Mouse (Mus musculus) myocyte (in vitro differentiated cells): ENCODE results near the gene D7Ertd443e.

Experiments used
- CEBPB ChIP-seq: IDR thresholded peaks from 2 replicates; pipeline ENCODE4 v1.6.1; 2011; ENCODE audit warnings: mild to moderate bottlenecking, moderate library complexity; ENCODE audit not compliant: poor library complexity, insufficient read depth, severe bottlenecking
- E2F4 ChIP-seq: IDR thresholded peaks from one replicate; pipeline ENCODE4 v1.6.1; 2011; ENCODE audit warnings: mild to moderate bottlenecking, control low read depth, moderate library complexity; ENCODE audit not compliant: insufficient read depth
- MYOD1 ChIP-seq, 3 experiments: IDR thresholded peaks; one replicate each; pipeline ENCODE4 v1.6.1; 2011; ENCODE audit warnings: control low read depth in 2 of 3, low read depth in 2 of 3, mild to moderate bottlenecking in 2 of 3, moderate library complexity in 1 of 3; ENCODE audit not compliant: insufficient read length in 2 of 3, control insufficient read depth in 1 of 3
- MYOG ChIP-seq, 3 experiments: IDR thresholded peaks; one replicate each; pipeline ENCODE4 v1.6.1; 2011; ENCODE audit warnings: control low read depth in 2 of 3, low read depth in 2 of 3, mild to moderate bottlenecking in 2 of 3; ENCODE audit not compliant: insufficient read length in 2 of 3, control insufficient read depth in 1 of 3, insufficient read depth in 1 of 3
- POLR2A ChIP-seq: IDR thresholded peaks from one replicate; pipeline ENCODE4 v1.6.1; 2011; ENCODE audit warnings: low read depth, mild to moderate bottlenecking, control low read depth, moderate library complexity; ENCODE audit not compliant: insufficient read length
- POLR2AphosphoS2 ChIP-seq: IDR thresholded peaks from one replicate; pipeline ENCODE4 v1.6.1; 2011; ENCODE audit warnings: low read depth, control low read depth; ENCODE audit not compliant: insufficient read length
- REST ChIP-seq: IDR thresholded peaks from one replicate; pipeline ENCODE4 v1.6.1; 2011; ENCODE audit warnings: mild to moderate bottlenecking, control low read depth, moderate library complexity; ENCODE audit not compliant: insufficient read depth, insufficient read length
- TCF12 ChIP-seq: IDR thresholded peaks from one replicate; pipeline ENCODE4 v1.6.1; 2011; ENCODE audit warnings: mild to moderate bottlenecking, control low read depth; ENCODE audit not compliant: poor library complexity, insufficient read depth, severe bottlenecking
- TCF3 ChIP-seq: IDR thresholded peaks from one replicate; pipeline ENCODE4 v1.6.1; 2011; ENCODE audit warnings: low read depth, control low read depth; ENCODE audit not compliant: insufficient read length
- USF1 ChIP-seq: IDR thresholded peaks from one replicate; pipeline ENCODE4 v1.6.1; 2011; ENCODE audit warnings: low read depth, mild to moderate bottlenecking, control low read depth, moderate library complexity

DNA sequence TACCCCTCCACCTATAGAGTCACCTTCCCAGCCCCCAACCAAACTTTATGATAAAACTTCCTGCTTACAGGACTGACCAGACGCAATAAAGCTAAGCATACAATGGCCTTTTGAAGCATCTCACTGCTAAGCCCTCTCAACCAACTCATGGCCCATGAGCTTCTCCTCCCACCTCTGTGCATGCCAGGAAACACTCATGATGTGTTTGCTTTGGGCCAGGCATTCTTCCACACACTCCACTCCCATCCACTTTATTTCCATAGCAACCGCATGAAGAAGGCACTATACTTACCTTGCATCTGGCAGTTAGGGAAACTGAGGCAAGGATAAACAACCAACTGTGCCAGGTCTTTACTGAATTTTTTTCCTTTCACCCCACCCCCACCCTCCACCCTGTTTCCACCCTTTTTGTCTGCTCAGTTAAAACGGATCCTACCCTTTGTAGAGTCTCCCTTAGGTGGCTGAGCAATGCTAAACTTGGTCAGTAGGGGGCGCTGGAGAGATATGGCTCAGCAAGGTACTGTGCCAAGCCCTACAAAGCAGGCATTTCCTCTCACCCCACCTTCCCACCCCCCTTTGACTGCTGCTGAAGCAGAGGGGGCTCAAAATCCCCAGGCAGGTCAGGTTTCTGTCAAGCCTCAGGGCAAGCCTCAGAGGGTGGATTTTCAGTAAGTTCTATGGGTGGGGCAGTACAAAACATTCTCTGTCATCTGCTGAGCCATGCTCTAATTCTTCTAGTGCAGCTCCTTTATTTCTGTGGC lies 122.1 kb downstream of the D7Ertd443e start:
- no peak for TF ChIP-seq USF1
- TF ChIP-seq POLR2A, result no peak
- TF ChIP-seq TCF3, result no peak
- TF ChIP-seq E2F4, result no peak
- no peak for TF ChIP-seq TCF12
- TF ChIP-seq MYOD1 (IDR thresholded peaks at IDR 0.05; ENCODE audit: control insufficient read depth in 1 of 3, insufficient read length in 2 of 3, low read depth in 2 of 3), result peak in 1 of 3 experiments; percentile 20
- TF ChIP-seq REST, result no peak
- no peak for TF ChIP-seq CEBPB
- TF ChIP-seq MYOG (IDR thresholded peaks at IDR 0.05; ENCODE audit: control insufficient read depth in 1 of 3, insufficient read depth in 1 of 3, insufficient read length in 2 of 3, low read depth in 2 of 3), result no peak
- no peak for TF ChIP-seq POLR2AphosphoS2
